Comparison of ENCODE assay signal across 9 mouse cellular contexts in genomic region chr1:26687926-26688325, GRCm38 (mm10). TPM values are rescaled to one million over a fixed set of nuclear protein-coding genes. Genes with fewer than 3 reads are reported as not detected.
A peak's percentile ranks its signal among the peaks of the same experiment; 100 is the strongest.
DNase-seq lines count a peak whose midpoint lies in the region; ATAC-seq and TF ChIP-seq lines count a peak whose summit lies in the region.
"Had no signal": no experiment of that assay in that cellular context is flagged by ENCODE, and none has a peak within 500 bp of the region (broad histone marks: within the 10 kb centered on the region; RNA-seq: fewer than 3 reads in every experiment).

No protein-coding gene starts in this region.

- no peaks in the 10 kb centered on the region for H3K36me3 ChIP-seq in liver, adult 2 months (ENCODE audit: control insufficient read depth, insufficient read depth, low read length)
- H3K36me3 ChIP-seq in liver, embryonic 11.5 days (ENCODE audit: control insufficient read depth, insufficient read depth, low read length), result no peaks in the 10 kb centered on the region
- H3K36me3 ChIP-seq in neural tube, embryonic 14.5 days (ENCODE audit: control insufficient read depth, insufficient read depth, low read length), result no peaks in the 10 kb centered on the region

- peak; percentile 15 for DNase-seq in liver, adult 2 months (ENCODE audit: extremely low read depth, low read depth, low spot score)
- no peak for DNase-seq in liver
- peak; percentile 6 for DNase-seq in embryo, embryonic 10 days (ENCODE audit: low spot score)
- DNase-seq in liver, embryonic 11.5 days (ENCODE audit: low spot score), result peak; percentile 34
- DNase-seq in cerebellum, adult 11 months, result no peak
- DNase-seq in adrenal gland, postnatal 36 days, result no peak

- H3K4me2 ChIP-seq in liver, embryonic 11.5 days, result no peak overlapping the region
- H3K4me2 ChIP-seq in neural tube, embryonic 14.5 days (ENCODE audit: low read depth, low read length), result no peak overlapping the region

- no peak overlapping the region for H3K4me3 ChIP-seq in liver, adult 2 months (ENCODE audit: insufficient read depth, low read depth, low read length)
- H3K4me3 ChIP-seq in liver, embryonic 11.5 days (ENCODE audit: low read depth, low read length), result no peak overlapping the region
- no peak overlapping the region for H3K4me3 ChIP-seq in neural tube, embryonic 14.5 days (ENCODE audit: low read depth, low read length)
- H3K4me3 ChIP-seq: myocyte had no signal

- 0 out of 2 replicates have a peak, but pooled peaks cover 3% of the 10 kb centered on the region for H3K9me3 ChIP-seq in liver, embryonic 11.5 days (ENCODE audit: control insufficient read depth, low read length)
- H3K9me3 ChIP-seq in neural tube, embryonic 14.5 days (ENCODE audit: control insufficient read depth, low read length), result no peaks in the 10 kb centered on the region

- WGBS in liver, adult 2 months, result 59% methylated on average over 1 of the region's 1 CpGs
- WGBS in liver, embryonic 11.5 days, result 59% methylated on average over 1 of the region's 1 CpGs
- 73% methylated on average over 1 of the region's 1 CpGs for WGBS in neural tube, embryonic 14.5 days

- TF ChIP-seq POLR2A in liver, adult 2 months (IDR thresholded peaks at IDR 0.05; ENCODE audit: extremely low read depth, insufficient read depth, low read length), result no peak

- no peak for TF ChIP-seq CTCF in liver, adult 2 months (IDR thresholded peaks at IDR 0.05; ENCODE audit: low read depth, low read length)

- no peaks in the 10 kb centered on the region for H3K4me1 ChIP-seq in liver, adult 2 months (ENCODE audit: control insufficient read depth, insufficient read depth, low read length)
- H3K4me1 ChIP-seq in liver, embryonic 11.5 days (replicated peaks; ENCODE audit: control insufficient read depth, insufficient read depth, low read length), result no peaks in the 10 kb centered on the region
- H3K4me1 ChIP-seq in neural tube, embryonic 14.5 days (ENCODE audit: control insufficient read depth, insufficient read depth, low read length), result no peaks in the 10 kb centered on the region

- no peaks in the 10 kb centered on the region for H3K79me2 ChIP-seq in liver, adult 2 months (ENCODE audit: control insufficient read depth, insufficient read depth, low read length)

- H3K9ac ChIP-seq in liver, adult 2 months (ENCODE audit: low read depth, low read length), result no peak overlapping the region
- no peak overlapping the region for H3K9ac ChIP-seq in liver, embryonic 11.5 days (ENCODE audit: low read depth, low read length)
- no peak overlapping the region for H3K9ac ChIP-seq in neural tube, embryonic 14.5 days (replicated peaks; ENCODE audit: low read depth, low read length)

- H3K27me3 ChIP-seq in liver, adult 2 months (ENCODE audit: control insufficient read depth, insufficient read depth, low read length), result no peaks in the 10 kb centered on the region
- H3K27me3 ChIP-seq in liver, embryonic 11.5 days (replicated peaks; ENCODE audit: control insufficient read depth, insufficient read depth, low read length), result no peaks in the 10 kb centered on the region
- H3K27me3 ChIP-seq in neural tube, embryonic 14.5 days (ENCODE audit: control insufficient read depth, insufficient read depth, low read length), result no peaks in the 10 kb centered on the region

- no peak overlapping the region for H3K27ac ChIP-seq in liver, adult 2 months (replicated peaks; ENCODE audit: insufficient read depth, low read depth, low read length)
- H3K27ac ChIP-seq in liver, embryonic 11.5 days (ENCODE audit: low read depth, low read length), result no peak overlapping the region
- H3K27ac ChIP-seq in neural tube, embryonic 14.5 days (ENCODE audit: low read depth, low read length), result no peak overlapping the region

- peak; percentile 33; the same call in 1 of the 2 replicates for ATAC-seq in granulocyte monocyte progenitor cell, adult 5-6 weeks (replicated peaks; ENCODE audit: poor library complexity, severe bottlenecking)
- peak; percentile 61 for ATAC-seq in liver, embryonic 11.5 days (replicated peaks; ENCODE audit: low FRiP score)
- ATAC-seq in neural tube, embryonic 14.5 days (ENCODE audit: low read depth), result peak; percentile 77

RNA-seq across cellular contexts. Expression of gene 4931408C20Rik, which starts 0.7 kb away (rescaled TPM):
- not detected in 2 replicates for total RNA-seq in liver, adult 2 months (2014; rRNA removed)
- polyA plus RNA-seq in liver, adult 2 months (2012; rRNA removed), result not detected in 2 replicates
- total RNA-seq in granulocyte monocyte progenitor cell, adult 5-6 weeks (2014; fragmentation: Nextera tagmentation), result not detected in 2 replicates
- total RNA-seq in granulocyte monocyte progenitor cell, adult 5-6 weeks (2017), result not detected in 2 replicates
- not detected in 2 replicates for polyA plus RNA-seq in liver, embryonic 11.5 days (2014; fragmentation: Nextera tagmentation; extraction: Ambion mirVana)
- not detected in 2 replicates for polyA plus RNA-seq in neural tube, embryonic 14.5 days (2014; fragmentation: Nextera tagmentation; extraction: Ambion mirVana)
- total RNA-seq in adrenal gland, postnatal 36 days (2021), result not detected
- polyA plus RNA-seq: myocyte had no signal

Comparison
In these comparisons a context has a peak if more than half of its experiments do, and no peak if none do; other contexts are left out.
1. DNase-seq: peak in liver, adult 2 months (single experiment), embryo, embryonic 10 days (single experiment) and liver, embryonic 11.5 days (single experiment); none in liver (single experiment), cerebellum, adult 11 months (single experiment) and adrenal gland, postnatal 36 days (0 of 2).
2. Peak in every context shown above with its lines, with median percentiles within 50 percentile points of each other: ATAC-seq.